Mouse (Mus musculus) c-Kit-negative CD71-positive TER-119-positive erythroid progenitor cells, embryonic 14.5 days (primary cell): ENCODE measurements around the gene Dtx4.
A peak's percentile ranks its signal among the peaks of the same experiment; 100 is the strongest.

Experiments
- DNase-seq: peaks from one replicate; pipeline ENCODE4 v3.0.0-alpha.2; 2013; ENCODE audit warnings: low read depth, low spot score

Gene Dtx4

DNA sequence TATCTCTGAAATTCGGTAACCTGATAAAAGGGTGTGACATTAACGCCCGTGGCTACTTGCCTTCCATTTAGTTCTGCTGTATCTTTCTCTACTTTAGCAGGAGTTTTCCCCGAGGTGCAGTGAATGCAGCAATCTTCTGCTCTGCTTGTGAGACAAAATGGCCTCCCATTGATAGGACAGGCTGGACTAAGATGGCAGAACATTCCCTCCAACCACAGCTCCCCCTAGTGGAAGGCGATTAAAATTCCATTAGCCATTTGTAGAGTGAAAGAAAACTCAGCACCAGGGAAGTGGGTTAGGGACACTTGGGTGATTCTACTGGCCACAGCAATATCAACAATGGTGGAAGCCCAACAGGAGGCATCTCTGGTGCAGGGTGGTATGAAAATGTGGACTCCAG lies 33.8 kb downstream of the Dtx4 start:
- peak; percentile 4 for DNase-seq

DNA sequence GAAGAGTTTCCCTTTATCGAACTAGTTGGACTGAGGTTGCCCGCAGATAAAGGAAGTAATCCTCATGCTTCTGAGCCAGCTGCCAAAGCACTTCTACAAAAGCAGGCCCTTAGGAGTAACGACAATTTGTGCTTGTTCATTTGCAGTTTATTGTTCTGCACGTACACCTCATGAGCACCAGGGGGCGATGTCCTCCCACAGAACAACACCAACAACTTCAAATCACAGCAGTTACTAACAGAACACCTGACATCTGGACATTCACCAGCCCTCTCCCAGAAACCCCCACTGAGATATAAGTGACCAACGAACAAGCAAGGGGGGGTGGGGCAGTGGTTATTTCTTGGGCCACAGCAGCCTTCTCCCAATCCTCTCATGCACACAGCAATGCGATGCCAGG lies 35.0 kb downstream of the Dtx4 start:
- no peak for DNase-seq

DNA sequence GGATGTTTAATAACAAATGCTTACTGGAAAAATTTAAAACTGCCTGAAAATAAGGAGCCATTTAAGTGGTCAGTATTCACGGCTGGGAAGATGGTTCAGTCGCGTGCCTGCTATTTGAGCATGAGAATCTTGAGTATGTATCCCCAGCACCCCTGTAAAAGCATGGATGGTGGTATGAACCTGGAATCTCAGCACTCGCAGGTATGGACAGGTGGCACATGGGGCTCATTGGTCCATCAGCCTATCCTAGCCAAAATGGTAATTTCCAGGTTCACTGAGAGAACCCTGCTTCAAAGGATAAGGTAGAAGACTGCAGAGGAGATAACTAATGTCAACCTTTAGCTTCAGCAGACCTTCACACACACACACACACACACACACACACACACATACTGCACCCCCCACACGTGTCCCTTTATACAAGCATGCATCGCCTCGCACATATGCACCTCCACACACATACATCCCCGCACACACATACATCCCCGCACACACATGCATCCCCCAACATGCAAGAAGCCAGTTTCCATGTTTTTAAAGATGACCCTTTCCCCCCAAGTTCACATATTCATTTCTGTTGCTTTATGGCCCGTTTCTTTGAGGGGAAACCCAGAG lies 35.6 kb downstream of the Dtx4 start:
- DNase-seq = no peak

- DNase-seq = no peak
These were observed 36.6 kb downstream of the Dtx4 start for GRCm38 (mm10) chr19:12464674-12465073.

DNA sequence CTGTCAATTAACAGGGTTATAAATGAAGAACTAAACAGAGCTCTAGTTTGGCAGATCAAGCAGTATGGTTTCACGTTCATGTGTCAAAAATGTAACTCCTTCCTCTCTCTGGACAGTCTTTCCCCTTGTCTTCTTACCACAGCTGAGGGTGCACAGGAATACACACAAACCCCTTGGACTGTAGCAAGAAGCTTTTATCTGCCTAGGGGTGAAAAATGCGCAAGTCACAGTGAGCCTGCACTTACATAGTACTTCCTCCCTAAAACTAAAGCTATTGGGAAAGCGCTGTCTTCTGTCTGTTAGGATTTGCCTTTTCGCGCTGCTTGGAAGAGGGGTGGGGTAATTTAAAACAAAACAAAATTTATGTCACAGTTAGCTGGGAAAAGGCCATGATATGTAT lies 37.1 kb downstream of the Dtx4 start:
- no peak for DNase-seq

DNA sequence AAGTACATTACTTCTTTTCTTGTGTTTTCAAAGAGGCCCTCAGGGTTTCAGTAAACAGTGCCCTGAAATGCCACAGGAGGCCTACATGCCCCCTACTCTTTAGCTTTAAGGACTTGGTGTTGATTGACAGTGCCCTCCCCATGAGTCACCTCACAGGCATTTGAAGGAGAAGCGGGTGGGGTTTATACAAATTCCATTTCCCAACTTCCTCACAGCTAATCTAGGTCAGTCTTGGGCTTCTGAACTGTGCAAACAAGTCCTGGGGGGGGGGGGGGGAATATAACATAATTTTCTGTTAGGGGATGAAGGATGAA lies 37.6 kb downstream of the Dtx4 start:
- no peak for DNase-seq

- DNase-seq = no peak
These were observed 38.2 kb downstream of the Dtx4 start for GRCm38 (mm10) chr19:12462851-12463721.

DNA sequence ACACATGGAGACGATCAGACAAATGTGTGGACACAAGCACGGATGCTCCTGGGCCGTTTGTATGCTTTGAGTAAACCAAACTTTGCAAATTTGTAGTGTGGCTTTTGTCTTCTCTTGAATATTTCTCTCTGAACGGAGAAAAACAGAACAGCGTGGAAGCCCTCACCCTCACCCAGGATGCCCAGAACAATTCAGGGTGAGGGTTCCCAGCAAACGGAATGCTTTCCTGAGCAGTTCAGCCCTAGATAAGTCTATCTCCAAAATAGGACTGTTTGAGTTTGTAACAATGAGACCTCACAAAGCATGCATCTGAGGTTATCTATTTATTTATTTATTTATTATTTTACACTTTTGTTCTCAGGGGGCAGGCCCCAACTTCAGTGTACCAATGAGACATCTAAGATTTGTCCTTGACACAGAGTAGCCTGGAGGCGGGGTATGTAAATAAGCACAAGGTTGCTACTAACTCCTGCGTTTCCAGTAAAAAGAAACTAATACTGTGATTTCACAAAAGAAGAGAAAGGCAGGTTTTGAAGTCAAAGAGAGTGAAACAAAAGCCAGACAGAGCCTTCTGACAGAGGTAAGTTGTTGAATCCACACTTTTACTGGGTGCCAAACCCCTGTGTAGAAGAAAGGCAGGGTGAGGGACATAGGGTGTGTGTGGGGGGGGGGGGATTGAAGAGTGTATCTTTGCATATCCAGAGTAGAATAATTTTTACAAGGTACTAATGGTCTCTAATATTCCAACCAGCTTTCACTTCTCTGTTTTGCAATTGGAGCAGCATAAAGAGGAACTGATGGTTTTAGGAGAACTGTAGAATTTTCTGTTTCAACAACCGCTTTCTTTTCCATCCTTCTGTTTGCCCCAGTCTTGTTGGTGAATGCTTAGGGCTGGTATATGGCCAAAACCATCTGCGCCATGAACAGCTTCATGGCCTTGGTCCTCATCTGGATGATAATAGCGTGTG lies 40.7 kb downstream of the Dtx4 start, which contains the start of gene Mpeg1:
TSS of gene Mpeg1 (plus strand) at position 498 of the 968 bp plus-strand sequence.
- DNase-seq = no peak

DNA sequence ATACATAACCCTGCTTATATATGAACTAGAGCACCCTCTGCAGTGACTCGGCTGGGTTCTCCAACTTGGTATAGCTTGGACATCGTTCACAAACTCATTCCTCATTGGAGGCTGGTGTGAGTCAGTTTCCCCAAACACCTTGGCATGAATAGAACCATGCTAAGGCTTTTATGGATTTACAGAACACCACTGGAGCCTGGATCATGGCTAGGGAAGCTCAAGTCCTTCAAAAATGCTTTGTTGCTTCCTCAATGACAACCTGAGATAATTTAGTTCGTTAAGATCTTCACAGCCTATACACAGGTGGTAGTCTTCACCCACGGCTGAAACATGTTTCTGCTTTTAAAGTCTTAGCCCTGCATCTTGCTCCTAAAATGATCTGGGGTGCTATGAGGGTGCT lies 41.7 kb downstream of the Dtx4 start:
- DNase-seq = no peak

DNA sequence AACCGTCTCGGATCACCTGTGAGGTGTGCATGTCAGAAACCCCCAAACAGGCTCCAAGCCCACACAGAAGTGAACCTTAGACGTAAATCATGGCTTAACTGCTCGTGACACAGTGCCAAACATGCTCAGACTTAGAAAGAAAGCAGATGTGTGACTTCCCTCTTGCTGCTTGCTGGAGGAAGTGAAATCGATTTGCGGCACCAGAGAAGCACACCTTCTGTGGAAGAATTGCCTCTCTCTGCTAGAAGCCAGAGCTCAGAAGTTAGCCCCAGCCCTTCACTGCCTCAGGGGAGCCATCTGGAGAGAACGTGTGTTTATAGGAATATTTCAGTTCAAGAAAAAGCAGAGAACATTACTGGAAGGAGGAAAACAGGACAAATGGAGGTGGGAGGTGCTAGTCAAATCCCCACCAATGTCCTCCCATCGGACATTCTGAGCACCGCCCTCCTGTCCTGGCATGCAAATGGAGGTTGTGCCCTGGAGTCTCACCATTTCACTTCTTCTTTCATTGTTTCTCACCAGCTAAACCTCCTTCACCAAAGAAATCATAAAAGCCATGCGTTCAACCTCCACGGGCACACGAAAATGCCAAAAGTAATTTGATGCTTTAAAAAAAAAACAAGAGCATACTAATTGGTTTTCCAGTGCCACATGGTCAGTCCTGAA lies 43.7 kb downstream of the Dtx4 start:
- no peak for DNase-seq

DNA sequence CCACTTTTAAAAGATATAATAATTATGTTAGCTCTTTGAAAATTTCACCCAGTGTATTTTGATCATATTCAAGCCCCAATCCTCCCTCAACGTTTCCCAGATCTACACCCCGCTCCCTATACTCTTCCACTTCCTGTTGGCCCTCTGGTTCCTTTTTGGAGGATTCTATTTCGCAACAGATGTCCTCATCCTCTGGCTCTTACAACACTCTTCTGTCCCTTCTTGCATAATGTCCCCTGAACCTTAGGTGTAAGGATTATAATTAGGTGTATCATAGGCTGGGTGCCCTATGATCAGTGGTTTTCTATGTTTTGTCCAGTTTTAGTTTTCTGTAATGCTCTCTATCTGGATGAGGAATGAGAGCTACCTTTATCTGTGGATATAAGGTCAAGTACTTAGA lies 56.2 kb downstream of the Dtx4 start:
- DNase-seq = no peak

DNA sequence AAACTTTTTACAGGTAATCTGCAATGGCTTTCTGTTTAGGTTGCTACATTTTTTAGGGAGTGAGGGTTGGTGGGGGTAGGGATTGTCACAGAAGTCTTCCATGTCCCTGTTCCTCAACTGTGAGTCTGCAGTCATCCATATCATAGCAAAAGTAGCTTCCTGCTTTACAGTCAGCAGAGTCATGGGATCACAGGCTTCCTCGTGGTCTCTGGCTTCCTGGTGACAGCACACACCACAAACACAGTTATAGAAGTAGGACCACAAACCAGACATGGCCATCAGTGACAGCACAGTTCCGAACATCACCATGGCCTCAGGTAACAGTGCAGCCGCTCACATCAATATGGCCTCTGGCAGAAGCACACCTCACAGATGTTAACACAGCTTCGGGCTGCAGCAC lies 58.7 kb downstream of the Dtx4 start:
- no peak for DNase-seq

GRCm38 (mm10) chr19:12440103-12440725 lies 61.0 kb downstream of the Dtx4 start:
- DNase-seq = no peak

DNA sequence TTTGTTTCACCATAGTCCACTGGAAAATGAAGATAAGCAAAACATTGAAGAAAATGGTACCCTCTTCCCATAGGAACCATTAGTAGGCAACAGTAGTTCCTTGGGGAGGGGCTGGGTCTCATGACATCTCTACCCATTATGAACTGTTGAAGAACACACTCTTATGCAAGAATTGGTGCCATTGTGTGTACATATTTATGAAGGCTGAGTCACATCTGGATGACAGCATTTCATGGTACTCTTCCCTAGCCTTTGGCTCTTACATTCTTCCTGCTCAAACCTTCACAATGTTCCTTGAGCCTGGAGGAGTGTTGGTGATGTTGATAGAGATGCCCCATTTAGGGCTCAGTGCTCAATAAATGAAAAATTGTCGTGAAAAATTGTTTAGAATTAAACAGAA lies 61.7 kb downstream of the Dtx4 start:
- no peak for DNase-seq

DNA sequence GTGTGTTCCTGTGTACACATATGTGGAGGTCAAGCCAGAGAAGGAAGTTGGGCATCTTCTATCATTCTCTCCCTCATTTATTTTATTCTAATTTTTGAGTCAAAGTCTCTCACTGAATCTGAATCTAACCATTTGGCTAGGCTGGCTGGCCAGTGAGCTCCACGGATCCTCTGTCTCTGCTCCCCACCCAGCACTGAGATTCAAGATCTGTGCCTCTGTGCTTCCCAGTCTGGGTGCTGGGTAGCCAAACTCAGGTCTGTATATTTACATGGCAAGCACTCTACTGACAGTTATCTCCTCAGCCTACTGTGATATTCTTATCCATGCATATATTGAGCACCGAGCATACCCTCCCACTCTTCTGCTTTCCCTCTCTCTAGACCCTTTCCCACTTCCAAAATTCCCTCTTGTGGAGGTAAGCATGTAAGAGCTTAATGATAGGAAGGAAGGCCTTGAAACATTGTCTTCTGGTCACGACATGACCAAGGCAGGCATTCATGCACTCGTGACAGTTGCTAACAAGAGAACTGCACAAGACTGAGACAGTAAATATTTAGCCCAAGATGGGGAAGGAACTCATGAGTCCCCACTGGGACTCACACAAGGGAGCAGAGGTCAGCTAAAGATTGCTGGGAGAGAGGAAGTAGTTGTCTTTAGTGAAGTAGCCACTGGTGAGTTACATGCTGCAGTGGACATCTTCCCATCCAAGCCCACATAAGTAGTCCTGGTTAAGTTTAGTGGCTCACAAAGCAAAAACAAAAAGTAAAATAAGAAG lies 65.3 kb downstream of the Dtx4 start:
- no peak for DNase-seq

GRCm38 (mm10) chr19:12435011-12435416 lies 66.2 kb downstream of the Dtx4 start:
- no peak for DNase-seq

DNA sequence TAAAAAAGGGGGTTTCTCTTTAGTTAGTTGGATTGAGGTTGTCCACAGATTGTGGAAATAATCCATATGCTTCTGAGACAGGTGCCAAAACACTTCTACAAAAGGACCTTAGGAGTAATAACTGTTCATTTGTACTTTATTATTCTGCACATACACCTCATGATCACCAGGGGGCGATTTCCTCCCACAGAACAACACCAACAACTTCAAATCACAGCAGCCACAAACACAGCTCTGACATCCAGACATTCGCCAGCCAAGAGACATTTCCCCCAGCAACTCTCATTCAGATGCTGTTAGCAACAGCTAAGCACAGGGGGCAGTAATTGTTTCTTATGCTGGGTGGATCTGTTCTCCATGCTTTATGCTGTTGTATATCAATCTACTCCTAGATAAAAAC lies 68.2 kb downstream of the Dtx4 start:
- DNase-seq = no peak

- no peak for DNase-seq
These were observed 73.6 kb downstream of the Dtx4 start, which contains the start of gene Pfpl for GRCm38 (mm10) chr19:12427605-12428004. TSS of gene Pfpl (plus strand) at chr19:12427905.

GRCm38 (mm10) chr19:12427101-12427500 lies 74.2 kb downstream of the Dtx4 start:
- no peak for DNase-seq

GRCm38 (mm10) chr19:12421680-12422079 lies 79.6 kb downstream of the Dtx4 start:
- no peak for DNase-seq
